Mouse (Mus musculus): Measurements from ENCODE around the gene Pak4.

- no peak for TF ChIP-seq POLR2A (IDR thresholded peaks at IDR 0.05; ENCODE audit: control insufficient read depth in 1 of 2, insufficient read depth in 1 of 2, low read depth in 1 of 2, low read length in 2 of 2, poor library complexity in 1 of 2)
- TF ChIP-seq MYC (IDR thresholded peaks at IDR 0.05; ENCODE audit: low read depth, low read length) = no peak
- TF ChIP-seq TCF12 (IDR thresholded peaks at IDR 0.05; ENCODE audit: low read depth, low read length) = no peak
- no peak for TF ChIP-seq GABPA (IDR thresholded peaks at IDR 0.05; ENCODE audit: low read depth, low read length)
Observed at GRCm38 (mm10) chr7:28583570-28584344, 14.2 kb downstream of the Pak4 start.
